Mouse (Mus musculus) erythroblast, embryonic 14.5 days (primary cell): ENCODE data around the gene Pla2g1b.

ENCODE experiments used
- GATA1 ChIP-seq: IDR thresholded peaks from 2 replicates; pipeline ENCODE4 v1.6.1; 2012; ENCODE audit warnings: low read length, inconsistent platforms, mixed read lengths
- TAL1 ChIP-seq: IDR thresholded peaks from 3 replicates; pipeline ENCODE4 v1.6.1; 2012; ENCODE audit warnings: low read length, inconsistent platforms, mixed read lengths

DNA sequence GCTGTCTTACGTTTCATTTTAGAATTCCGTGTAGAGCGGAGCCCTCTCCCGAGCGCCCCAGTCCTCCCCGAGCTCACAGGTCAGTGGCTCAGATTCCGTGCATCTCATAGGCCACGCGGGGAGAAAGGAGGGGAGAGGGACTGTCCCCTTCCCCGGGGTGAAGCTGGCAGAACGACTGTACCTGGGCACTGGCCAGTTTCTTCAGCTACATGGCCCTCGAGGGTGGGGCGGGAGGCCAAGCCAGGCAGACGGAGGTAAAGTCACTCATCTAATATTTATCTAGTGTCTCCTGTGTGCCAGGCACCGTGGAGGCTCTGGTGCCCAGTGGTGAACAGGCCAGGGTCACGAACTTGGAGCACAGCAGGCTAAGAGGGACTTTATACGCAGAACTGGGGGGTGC, 19.0 kb upstream of the Pla2g1b start:
- TF ChIP-seq GATA1 = no peak
- no peak for TF ChIP-seq TAL1
